Mouse (Mus musculus) heart, embryonic 14.5 days (tissue): ENCODE data around the gene Gm6268. TPM values are rescaled to one million over a fixed set of nuclear protein-coding genes. Genes with fewer than 3 reads are reported as not detected.

ENCODE experiments used
- ATAC-seq: fragments of 200-750 bp; cut with Nextera tagmentation; 2 replicates; pipeline ENCODE4 v1.8.0; 2017; ENCODE audit warnings: low read depth, moderate TSS enrichment; ENCODE audit not compliant: insufficient number of reproducible peaks, insufficient read depth, low FRiP score
- H3K27ac ChIP-seq, 2 experiments: fragments of 200-500 bp in 1 of 2; fragments of 300-500 bp in 1 of 2; sonication (generic) in 1 of 2; replicated peaks in 1 of 2; 2 replicates each; pipeline ENCODE4 v1.5.1; 2012 to 2014; ENCODE audit warnings: low read depth in 2 of 2, low read length in 2 of 2, control low read depth in 1 of 2, mild to moderate bottlenecking in 1 of 2, mixed read lengths in 1 of 2; ENCODE audit not compliant: control insufficient read depth in 1 of 2, insufficient read depth in 1 of 2
- H3K27me3 ChIP-seq: fragments of 300-500 bp; sonication (generic); 2 replicates; pipeline ENCODE4 v1.6.1; 2014; ENCODE audit warnings: mild to moderate bottlenecking, low read length, control low read depth; ENCODE audit not compliant: control insufficient read depth, insufficient read depth
- H3K36me3 ChIP-seq: fragments of 300-500 bp; sonication (generic); 2 replicates; pipeline ENCODE4 v1.6.1; 2014; ENCODE audit warnings: mild to moderate bottlenecking, control low read depth, low read length, mixed read lengths; ENCODE audit not compliant: control insufficient read depth, insufficient read depth
- H3K4me1 ChIP-seq, 2 experiments: fragments of 200-500 bp in 1 of 2; fragments of 300-500 bp in 1 of 2; sonication (generic) in 1 of 2; 2 replicates each; pipeline ENCODE4 v1.6.1; 2012 to 2014; ENCODE audit warnings: low read length in 2 of 2, control low read depth in 1 of 2, mixed read lengths in 1 of 2; ENCODE audit not compliant: control insufficient read depth in 2 of 2, insufficient read depth in 2 of 2
- H3K4me2 ChIP-seq: fragments of 300-500 bp; sonication (generic); 2 replicates; pipeline ENCODE4 v1.6.1; 2014; ENCODE audit warnings: mild to moderate bottlenecking, low read length
- H3K4me3 ChIP-seq, 2 experiments: fragments of 200-500 bp in 1 of 2; fragments of 300-500 bp in 1 of 2; sonication (generic) in 1 of 2; 2 replicates each; pipeline ENCODE4 v1.5.1; 2012 to 2014; ENCODE audit warnings: low read length in 2 of 2, mild to moderate bottlenecking in 2 of 2, control low read depth in 1 of 2, low read depth in 1 of 2, moderate library complexity in 1 of 2; ENCODE audit not compliant: control insufficient read depth in 1 of 2, insufficient read depth in 1 of 2
- H3K9ac ChIP-seq: fragments of 300-500 bp; sonication (generic); 2 replicates; pipeline ENCODE4 v1.6.1; 2014; ENCODE audit warnings: mild to moderate bottlenecking, low read length
- H3K9me3 ChIP-seq: fragments of 300-500 bp; sonication (generic); 2 replicates; pipeline ENCODE4 v1.6.1; 2016; ENCODE audit warnings: low read length, control low read depth; ENCODE audit not compliant: control insufficient read depth
- WGBS: fragments of 180-500 bp; shearing (Covaris S2); extraction: QIAGEN DNeasy Blood & Tissue Kit; methylation state at CpG from one replicate; pipeline ENCODE4 v1.1.7; 2014; 5-methylcytosine and 5-hydroxymethylcytosine counted together
- polyA plus RNA-seq: library from polyadenylated mRNA; unstranded; fragments of >200 nt; fragmentation: Nextera tagmentation; extraction: Ambion mirVana; gene quantifications from 2 replicates; pipeline ENCODE4 v1.2.1, GENCODE M21; 2014

Gm6268 gene
- polyA plus RNA-seq: not detected in 2 replicates

DNA sequence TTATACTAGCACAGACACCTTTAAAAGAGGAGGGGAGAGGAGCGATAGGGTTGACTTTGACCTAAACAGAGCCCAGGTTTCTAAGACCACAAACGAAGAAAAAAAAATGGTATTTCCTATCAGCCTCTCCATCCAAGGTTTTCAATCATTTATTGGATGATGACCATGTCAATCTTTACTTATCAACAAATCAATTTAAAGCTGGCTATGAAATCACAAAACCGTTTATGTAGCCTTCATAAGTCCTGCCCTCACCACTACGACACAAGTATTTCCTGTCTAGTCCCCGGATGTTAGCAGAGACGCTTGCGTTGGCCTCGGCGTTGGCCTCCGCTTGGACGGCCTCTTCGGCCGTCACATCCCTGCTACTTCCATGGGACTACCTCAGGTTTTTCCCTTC, at the start of gene Gm6268:
Gene Gm6268, plus strand, starts transcription at position 301 of the 400 bp plus-strand sequence.
- no peaks in the 10 kb centered on the region for H3K4me1 ChIP-seq
- no peak within 1 kb of the TSS for H3K4me3 ChIP-seq
- H3K9me3 ChIP-seq: no peaks in the 10 kb centered on the region
- 90% methylated on average over 13 of the region's 13 CpGs for WGBS
- H3K36me3 ChIP-seq: no peaks in the 10 kb centered on the region
- no peak for ATAC-seq
- H3K27me3 ChIP-seq: no peaks in the 10 kb centered on the region
- H3K9ac ChIP-seq: no peak within 1 kb of the TSS
- H3K27ac ChIP-seq: no peak within 1 kb of the TSS
- H3K4me2 ChIP-seq: no peak within 1 kb of the TSS

- no peak overlapping the region for H3K27ac ChIP-seq
- 49% methylated on average over 3 of the region's 3 CpGs for WGBS
- no peak overlapping the region for H3K4me2 ChIP-seq
- no peaks in the 10 kb centered on the region for H3K27me3 ChIP-seq
- no peak overlapping the region for H3K9ac ChIP-seq
- H3K9me3 ChIP-seq: no peaks in the 10 kb centered on the region
- no peaks in the 10 kb centered on the region for H3K36me3 ChIP-seq
- H3K4me3 ChIP-seq: no peak overlapping the region
- no peaks in the 10 kb centered on the region for H3K4me1 ChIP-seq
- ATAC-seq: no peak
Measured at GRCm38 (mm10) chrX:36352446-36352845, 48.6 kb upstream of the Gm6268 start.

DNA sequence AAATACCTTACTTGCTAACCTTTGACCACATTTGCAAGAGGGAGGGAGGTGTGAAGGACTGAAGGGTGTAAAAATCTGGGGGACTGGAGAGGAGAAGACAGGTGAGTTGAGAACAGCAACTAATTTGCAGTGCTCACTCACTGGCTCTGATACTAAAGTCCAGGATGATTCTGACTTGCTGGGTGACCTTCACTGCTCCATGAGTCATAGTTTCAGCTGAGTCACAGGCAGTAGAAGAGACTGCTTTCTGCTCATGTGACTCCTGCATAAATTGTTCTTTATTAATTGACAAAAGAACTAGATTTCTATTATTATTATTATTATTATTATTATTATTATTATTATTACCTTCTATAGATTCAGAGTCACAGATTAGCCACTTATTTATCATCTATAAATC, 15.7 kb upstream of the Gm6268 start:
- Histone ChIP-seq H3K9ac (no peak overlapping the region), H3K4me2 (no peak overlapping the region), H3K27ac (no peak overlapping the region), H3K27me3 (no peaks in the 10 kb centered on the region), H3K4me3 (no peak overlapping the region), H3K36me3 (no peaks in the 10 kb centered on the region), H3K9me3 (no peaks in the 10 kb centered on the region), H3K4me1 (no peaks in the 10 kb centered on the region)
- ATAC-seq: no peak

GRCm38 (mm10) chrX:36389971-36390370, 11.1 kb upstream of the Gm6268 start:
- Histone ChIP-seq H3K4me2 (no peak overlapping the region), H3K36me3 (no peaks in the 10 kb centered on the region), H3K9ac (no peak overlapping the region), H3K27ac (no peak overlapping the region), H3K4me3 (no peak overlapping the region), H3K9me3 (no peaks in the 10 kb centered on the region), H3K4me1 (no peaks in the 10 kb centered on the region), H3K27me3 (no peaks in the 10 kb centered on the region)
- 53% methylated on average over 3 of the region's 3 CpGs for WGBS
- no peak for ATAC-seq

- 46% methylated on average over 2 of the region's 2 CpGs for WGBS
Measured at GRCm38 (mm10) chrX:36390503-36390902, 10.6 kb upstream of the Gm6268 start.

GRCm38 (mm10) chrX:36392672-36393071, 8.4 kb upstream of the Gm6268 start:
- Histone ChIP-seq H3K4me3 (no peak overlapping the region), H3K36me3 (no peaks in the 10 kb centered on the region), H3K4me1 (no peaks in the 10 kb centered on the region), H3K4me2 (no peak overlapping the region), H3K27ac (no peak overlapping the region), H3K9ac (no peak overlapping the region), H3K9me3 (no peaks in the 10 kb centered on the region), H3K27me3 (no peaks in the 10 kb centered on the region)
- 57% methylated on average over 6 of the region's 6 CpGs for WGBS
- no peak for ATAC-seq

More at GRCm38 (mm10) chrX:36390503-36390902, 10.6 kb upstream of the Gm6268 start:
- Histone ChIP-seq H3K27ac (no peak overlapping the region), H3K4me2 (no peak overlapping the region), H3K36me3 (no peaks in the 10 kb centered on the region), H3K4me3 (no peak overlapping the region), H3K4me1 (no peaks in the 10 kb centered on the region), H3K9ac (no peak overlapping the region), H3K27me3 (no peaks in the 10 kb centered on the region), H3K9me3 (no peaks in the 10 kb centered on the region)
- no peak for ATAC-seq

DNA sequence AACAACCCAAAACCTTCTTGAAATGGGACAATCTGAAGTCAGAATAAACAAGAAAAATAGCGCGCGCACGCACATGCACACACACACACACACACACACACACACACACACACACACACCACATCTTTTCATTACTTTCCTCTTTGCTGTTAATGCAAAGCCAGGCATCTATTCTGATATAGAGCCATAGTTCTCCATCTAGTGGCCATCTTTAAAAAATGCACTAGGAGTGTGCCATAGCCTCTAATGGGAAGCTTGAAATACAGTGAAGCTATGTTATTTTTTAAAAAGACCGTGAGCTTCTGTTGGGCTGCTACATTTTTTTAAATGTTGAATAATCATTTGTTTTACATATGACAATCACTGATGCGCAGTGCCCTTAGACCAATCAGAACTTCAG, 7.8 kb upstream of the Gm6268 start:
- WGBS: 44% methylated on average over 6 of the region's 6 CpGs

DNA sequence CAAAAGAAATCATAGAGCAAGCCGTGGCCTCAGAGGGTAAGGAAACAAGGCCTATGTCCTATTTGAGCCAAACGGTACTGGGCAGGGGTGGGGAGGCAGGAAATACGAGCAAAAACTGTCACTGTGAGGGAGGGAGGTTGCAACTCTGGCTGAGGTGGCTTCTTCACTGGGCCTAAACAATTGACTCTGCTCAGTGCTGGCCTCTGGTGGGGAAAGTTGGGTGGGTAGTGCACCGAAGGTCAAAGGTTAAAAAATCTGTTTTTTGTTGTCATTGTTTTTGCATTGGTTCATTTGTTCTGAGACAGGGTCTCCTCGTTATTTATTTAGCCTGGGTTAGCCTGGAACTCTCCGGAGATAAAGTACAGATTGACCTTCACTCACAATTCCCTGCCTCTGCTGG, 1.2 kb downstream of the Gm6268 start:
- no peak overlapping the region for H3K4me2 ChIP-seq
- H3K4me3 ChIP-seq: no peak overlapping the region
- WGBS: 61% methylated on average over 6 of the region's 6 CpGs
- no peaks in the 10 kb centered on the region for H3K36me3 ChIP-seq
- no peak for ATAC-seq
- H3K27me3 ChIP-seq: no peaks in the 10 kb centered on the region
- H3K9me3 ChIP-seq: no peaks in the 10 kb centered on the region
- no peak overlapping the region for H3K9ac ChIP-seq
- no peaks in the 10 kb centered on the region for H3K4me1 ChIP-seq
- no peak overlapping the region for H3K27ac ChIP-seq

More for the DNA sequence above, 7.8 kb upstream of the Gm6268 start:
- Histone ChIP-seq H3K36me3 (no peaks in the 10 kb centered on the region), H3K9ac (no peak overlapping the region), H3K4me1 (no peaks in the 10 kb centered on the region), H3K27ac (no peak overlapping the region), H3K9me3 (no peaks in the 10 kb centered on the region), H3K4me3 (no peak overlapping the region), H3K4me2 (no peak overlapping the region), H3K27me3 (no peaks in the 10 kb centered on the region)
- no peak for ATAC-seq
